Mouse (Mus musculus): ENCODE results near the gene 2310030G06Rik.

DNA sequence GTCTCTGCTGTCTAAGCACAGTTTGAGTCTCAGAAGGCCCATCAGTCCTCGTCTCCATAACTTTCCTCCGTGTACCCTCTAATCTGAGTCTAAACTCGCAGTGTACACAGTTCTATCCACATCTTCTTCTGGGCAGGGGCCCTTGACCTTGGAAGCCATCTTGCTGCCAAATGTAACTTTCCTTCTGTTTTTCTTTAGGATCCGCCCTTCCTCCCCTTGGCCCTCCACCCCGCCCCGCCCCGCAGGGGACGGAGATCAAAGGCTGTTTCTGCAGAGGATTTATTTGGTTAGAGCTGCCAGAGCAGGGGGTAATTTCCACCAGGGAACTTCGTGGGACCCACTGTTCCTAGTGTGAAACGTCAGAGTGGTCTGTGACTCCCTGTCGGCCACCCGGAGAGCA lies 25.3 kb downstream of the 2310030G06Rik start:
- TF ChIP-seq CTCF (IDR thresholded peaks at IDR 0.05; ENCODE audit: extremely low read depth, insufficient read length, insufficient replicate concordance, low read depth, low read length) (no peak), POLR2A (IDR thresholded peaks at IDR 0.05; ENCODE audit: low read depth, low read length) (no peak)

Data from small intestine, adult 2 months (tissue).